Mouse (Mus musculus): ENCODE results near the gene Ogfod3. TPM values are rescaled to one million over a fixed set of nuclear protein-coding genes. Genes with fewer than 3 reads are reported as not detected.

Gene Ogfod3
- polyA plus RNA-seq, 1 experiment from 2014 or later: 16.7 TPM

DNA sequence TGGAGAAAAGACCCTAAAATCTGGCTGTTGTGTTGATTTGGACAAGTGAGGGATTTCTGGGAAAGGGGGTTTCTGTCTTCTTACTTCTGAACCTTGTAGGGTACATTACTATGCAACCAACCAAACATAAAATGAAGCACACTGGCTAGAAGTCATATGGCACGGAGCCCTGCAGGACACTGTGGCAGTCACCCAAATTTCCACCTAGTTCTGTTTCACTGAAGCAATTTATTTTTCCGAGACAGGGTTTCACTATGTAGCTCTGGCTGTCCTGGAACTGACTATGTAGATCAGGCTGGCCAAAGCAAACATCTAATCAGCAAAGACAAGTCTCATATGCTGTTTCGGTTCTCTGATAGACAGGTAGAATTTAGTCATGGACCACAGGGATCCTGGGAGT, 14.8 kb downstream of the Ogfod3 start:
- Histone ChIP-seq H3K9ac (replicated peaks) (no peak overlapping the region), H3K9me3 (no peaks in the 10 kb centered on the region), H3K4me1 (no peaks in the 10 kb centered on the region), H3K27ac (replicated peaks) (no peak overlapping the region), H3K4me3 (no peak overlapping the region), H3K27me3 (no peaks in the 10 kb centered on the region), H3K4me2 (replicated peaks) (no peak overlapping the region), H3K36me3 (0 out of 2 replicates have a peak, but pooled peaks cover 2% of the 10 kb centered on the region)
- no peak for ATAC-seq (replicated peaks)
- WGBS: 89% methylated on average over 3 of the region's 3 CpGs

DNA sequence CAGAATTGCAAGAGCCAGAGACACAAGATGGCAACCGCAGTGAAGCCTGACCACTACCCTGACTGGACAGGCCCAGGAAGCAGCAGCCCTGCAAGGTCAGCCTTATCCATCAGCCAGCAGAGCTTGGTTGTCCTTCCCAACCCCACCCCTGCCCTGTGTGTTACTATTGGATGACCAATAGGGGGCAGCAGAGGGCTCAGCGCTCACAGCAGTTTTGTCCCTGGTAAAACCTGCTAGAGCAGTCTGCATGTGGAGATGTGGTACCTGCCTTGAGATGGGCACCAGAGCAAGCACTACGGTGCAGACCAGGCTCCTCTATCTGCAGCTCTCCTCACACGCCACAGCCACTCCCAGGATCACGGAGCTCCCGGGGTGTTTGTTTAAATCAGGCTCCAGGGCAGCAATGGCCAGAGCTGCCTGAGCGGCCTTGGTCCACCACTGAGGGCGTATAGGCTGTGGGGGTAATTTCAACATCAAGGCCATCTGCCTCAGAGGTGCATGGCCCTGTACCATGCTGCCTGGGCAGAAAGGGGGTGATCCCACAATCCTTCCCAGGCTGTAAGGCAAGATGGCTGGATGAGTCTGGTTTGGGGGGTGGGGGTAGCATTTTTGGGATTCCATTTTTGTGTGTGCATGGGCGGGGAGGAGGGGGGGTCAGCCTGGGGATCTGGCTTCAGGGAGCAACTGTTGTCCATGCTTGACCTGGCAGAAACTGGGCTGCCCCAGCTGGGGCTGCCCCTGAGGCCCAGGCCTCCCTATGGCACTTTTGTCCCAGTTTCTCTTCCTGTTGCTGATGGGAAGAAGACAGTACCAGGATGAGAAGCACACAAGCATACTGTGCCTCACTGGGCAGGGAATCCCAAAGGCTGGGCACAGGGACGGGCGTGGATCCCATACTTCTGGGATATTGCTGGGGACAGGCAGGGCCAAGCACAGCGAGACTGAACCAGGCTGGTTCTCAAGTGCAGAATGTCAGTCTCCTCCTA, 27.9 kb downstream of the Ogfod3 start:
- no peak overlapping the region for H3K9ac ChIP-seq (replicated peaks)
- WGBS: 56% methylated on average over 12 of the region's 12 CpGs
- no peaks in the 10 kb centered on the region for H3K27me3 ChIP-seq
- no peaks in the 10 kb centered on the region for H3K36me3 ChIP-seq
- H3K4me3 ChIP-seq: no peak overlapping the region
- no peak overlapping the region for H3K27ac ChIP-seq (replicated peaks)
- ATAC-seq (replicated peaks): 0 out of 2 replicates have a peak, but pooled peaks have one; percentile 38
- no peak overlapping the region for H3K4me2 ChIP-seq (replicated peaks)
- H3K4me1 ChIP-seq: peaks cover 3% of the 10 kb centered on the region; the same call in 1 of the 2 replicates
- H3K9me3 ChIP-seq: no peaks in the 10 kb centered on the region

DNA sequence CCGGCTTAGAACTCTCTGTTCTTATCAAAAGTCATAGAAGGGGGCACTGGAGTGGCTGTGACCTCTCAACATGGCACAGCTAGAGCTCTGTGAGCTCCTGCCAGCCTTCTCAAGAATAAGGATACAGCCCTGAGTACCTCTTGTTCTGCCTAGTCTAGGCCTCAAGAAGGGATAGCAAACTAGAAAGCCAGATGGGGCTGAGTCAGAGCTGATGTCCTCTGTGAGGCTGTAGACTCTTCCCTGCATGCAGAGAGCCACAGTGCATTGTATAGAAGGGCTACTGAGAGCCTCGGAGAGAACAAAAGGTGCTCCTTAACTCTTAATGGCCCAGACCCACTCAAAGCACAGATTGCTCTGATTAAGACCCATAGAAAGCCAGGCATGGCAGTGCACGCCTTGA, 30.3 kb downstream of the Ogfod3 start:
- H3K4me2 ChIP-seq (replicated peaks): no peak overlapping the region
- no peak overlapping the region for H3K9ac ChIP-seq (replicated peaks)
- H3K4me1 ChIP-seq: peaks cover 3% of the 10 kb centered on the region; the same call in 1 of the 2 replicates
- no peak overlapping the region for H3K27ac ChIP-seq (replicated peaks)
- H3K9me3 ChIP-seq: no peaks in the 10 kb centered on the region
- H3K27me3 ChIP-seq: no peaks in the 10 kb centered on the region
- H3K36me3 ChIP-seq: no peaks in the 10 kb centered on the region
- no peak for ATAC-seq (replicated peaks)
- H3K4me3 ChIP-seq: no peak overlapping the region
- WGBS: 34% methylated on average over 3 of the region's 3 CpGs

DNA sequence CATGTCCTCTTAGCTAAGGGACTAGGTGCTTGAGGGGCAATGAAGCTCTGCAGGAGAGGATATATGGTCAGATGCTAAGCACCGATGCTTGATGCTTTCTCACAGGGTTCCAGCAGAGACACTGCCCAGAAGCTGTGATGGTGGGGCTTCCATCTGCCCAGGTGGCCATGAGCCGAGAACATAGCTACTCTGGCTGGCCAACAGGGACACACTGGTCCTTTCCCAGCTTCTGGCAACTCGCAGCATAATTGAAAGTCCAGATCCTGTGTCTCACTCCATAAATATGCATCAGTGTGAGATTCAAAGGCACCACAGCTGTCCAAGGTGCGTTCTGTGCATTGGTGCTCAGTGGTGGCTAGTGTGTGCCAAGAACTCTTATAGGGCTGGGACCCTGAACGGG, 31.3 kb downstream of the Ogfod3 start:
- no peak overlapping the region for H3K4me2 ChIP-seq (replicated peaks)
- ATAC-seq (replicated peaks): no peak
- 80% methylated on average over 5 of the region's 5 CpGs for WGBS

DNA sequence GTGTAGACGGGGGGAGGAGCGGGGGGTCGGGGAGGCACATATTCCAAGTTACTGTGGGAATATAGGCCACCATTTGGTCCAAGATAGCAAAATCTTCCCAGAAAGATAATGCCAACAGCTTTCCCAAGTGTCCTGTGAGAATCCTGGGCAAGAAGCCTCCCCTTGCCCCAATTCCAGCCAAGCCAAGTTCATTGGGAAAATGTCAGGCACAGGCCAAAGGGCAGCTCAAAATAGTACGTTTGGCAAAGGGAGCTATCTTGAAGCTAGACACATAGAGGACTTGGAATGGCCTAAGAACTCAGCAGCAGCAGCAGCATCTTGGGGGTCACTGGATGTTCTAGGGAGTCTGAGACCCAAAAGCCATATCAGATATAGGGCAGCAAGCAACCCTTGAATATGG, 40.8 kb downstream of the Ogfod3 start:
- H3K9ac ChIP-seq (replicated peaks): no peak overlapping the region
- H3K9me3 ChIP-seq: no peaks in the 10 kb centered on the region
- no peak overlapping the region for H3K4me2 ChIP-seq (replicated peaks)
- 89% methylated on average over 4 of the region's 4 CpGs for WGBS
- H3K36me3 ChIP-seq: no peaks in the 10 kb centered on the region
- no peaks in the 10 kb centered on the region for H3K4me1 ChIP-seq
- H3K27me3 ChIP-seq: no peaks in the 10 kb centered on the region
- H3K4me3 ChIP-seq: no peak overlapping the region
- H3K27ac ChIP-seq (replicated peaks): no peak overlapping the region
- ATAC-seq (replicated peaks): no peak

More for the DNA sequence above, 31.3 kb downstream of the Ogfod3 start:
- no peaks in the 10 kb centered on the region for H3K27me3 ChIP-seq
- H3K9me3 ChIP-seq: no peaks in the 10 kb centered on the region
- H3K36me3 ChIP-seq: no peaks in the 10 kb centered on the region
- H3K9ac ChIP-seq (replicated peaks): no peak overlapping the region
- H3K4me3 ChIP-seq: no peak overlapping the region
- H3K27ac ChIP-seq (replicated peaks): no peak overlapping the region
- H3K4me1 ChIP-seq: peaks cover 3% of the 10 kb centered on the region; the same call in 1 of the 2 replicates

DNA sequence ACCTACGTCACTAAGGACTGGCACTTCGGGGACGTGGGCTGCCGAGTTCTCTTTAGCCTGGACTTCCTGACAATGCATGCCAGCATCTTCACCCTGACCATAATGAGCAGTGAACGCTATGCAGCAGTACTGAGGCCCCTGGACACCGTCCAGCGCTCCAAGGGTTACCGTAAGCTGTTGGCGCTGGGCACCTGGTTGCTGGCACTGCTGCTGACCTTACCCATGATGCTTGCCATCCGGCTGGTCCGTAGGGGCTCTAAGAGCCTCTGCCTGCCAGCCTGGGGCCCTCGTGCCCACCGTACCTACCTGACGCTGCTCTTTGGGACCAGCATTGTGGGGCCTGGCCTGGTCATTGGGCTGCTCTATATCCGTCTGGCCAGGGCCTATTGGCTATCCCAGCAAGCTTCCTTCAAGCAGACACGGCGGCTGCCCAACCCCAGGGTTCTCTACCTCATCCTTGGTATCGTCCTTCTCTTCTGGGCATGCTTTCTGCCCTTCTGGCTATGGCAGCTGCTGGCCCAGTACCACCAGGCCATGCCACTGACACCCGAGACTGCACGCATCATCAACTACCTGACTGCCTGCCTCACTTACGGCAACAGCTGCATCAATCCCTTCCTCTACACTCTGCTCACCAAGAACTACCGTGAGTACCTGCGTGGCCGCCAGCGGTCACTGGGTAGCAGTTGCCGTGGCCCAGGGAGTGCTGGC, 43.7 kb downstream of the Ogfod3 start:
- H3K9ac ChIP-seq (replicated peaks): no peak overlapping the region
- no peak overlapping the region for H3K4me3 ChIP-seq
- no peak overlapping the region for H3K4me2 ChIP-seq (replicated peaks)
- ATAC-seq (replicated peaks): no peak
- no peak overlapping the region for H3K27ac ChIP-seq (replicated peaks)
- WGBS: 93% methylated on average over 26 of the region's 26 CpGs
- no peaks in the 10 kb centered on the region for H3K9me3 ChIP-seq
- H3K4me1 ChIP-seq: peaks cover 7% of the 10 kb centered on the region
- no peaks in the 10 kb centered on the region for H3K36me3 ChIP-seq
- peaks cover 21% of the 10 kb centered on the region for H3K27me3 ChIP-seq

DNA sequence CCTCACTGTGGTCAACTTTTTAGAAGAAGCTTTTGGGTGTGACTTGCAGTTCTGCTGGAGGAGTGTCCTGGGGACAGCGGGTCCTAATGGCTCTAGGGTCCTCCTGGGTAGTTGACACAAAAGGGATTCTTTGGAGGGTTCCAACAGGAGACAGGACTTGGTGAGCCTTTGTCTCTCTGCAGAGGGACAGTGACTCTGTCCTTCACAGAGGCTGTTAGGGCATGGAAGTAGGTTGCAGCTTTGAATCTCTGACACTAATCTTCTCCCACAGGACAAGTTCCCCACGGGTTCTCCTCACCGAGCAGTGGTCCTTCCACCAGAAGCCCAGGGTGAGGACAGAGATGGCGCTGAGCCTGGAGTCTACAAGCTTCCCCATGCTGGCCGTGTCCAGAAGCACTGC, 44.5 kb downstream of the Ogfod3 start, which contains the start of gene Uts2r:
Gene Uts2r (plus strand): TSS at position 301 of the 400 bp plus-strand sequence.
- WGBS: 90% methylated on average over 5 of the region's 5 CpGs

DNA sequence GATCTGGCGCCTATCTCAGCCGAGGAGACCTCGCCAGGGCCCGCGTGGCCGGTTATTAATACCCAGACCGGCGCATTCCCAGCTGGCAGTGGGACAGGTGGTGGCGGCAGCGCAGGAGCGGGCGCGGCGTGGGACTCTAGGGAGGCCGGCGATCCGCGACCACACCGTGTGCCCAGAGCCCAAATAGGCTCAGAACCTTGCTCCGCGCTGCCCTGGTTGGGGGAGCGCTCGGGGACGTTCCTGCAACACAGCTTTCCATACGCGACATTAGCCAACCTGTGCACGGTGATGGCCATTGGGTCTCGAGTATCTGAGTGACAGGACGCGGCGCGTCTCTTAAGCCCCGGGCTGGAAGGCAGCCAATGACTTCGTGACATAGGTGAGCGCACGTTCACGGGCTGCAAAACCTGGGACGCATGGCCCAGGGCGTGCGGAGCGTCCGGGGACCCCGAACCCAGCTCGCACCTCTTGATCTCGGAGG, 48.1 kb downstream of the Ogfod3 start:
- under 1% methylated on average over 45 of the region's 45 CpGs for WGBS
- peaks cover 30% of the 10 kb centered on the region for H3K27me3 ChIP-seq
- H3K4me2 ChIP-seq (replicated peaks): peak overlapping the region; percentile 59
- ATAC-seq (replicated peaks): no peak
- no peaks in the 10 kb centered on the region for H3K36me3 ChIP-seq
- H3K27ac ChIP-seq (replicated peaks): no peak overlapping the region
- H3K4me1 ChIP-seq: peaks cover 7% of the 10 kb centered on the region
- H3K9me3 ChIP-seq: no peaks in the 10 kb centered on the region
- peak overlapping the region; percentile 27; the same call in 1 of the 2 replicates for H3K9ac ChIP-seq (replicated peaks)
- peak overlapping the region; percentile 36 for H3K4me3 ChIP-seq

More for the DNA sequence above, 44.5 kb downstream of the Ogfod3 start, which contains the start of gene Uts2r:
- no peak within 1 kb of the TSS for H3K27ac ChIP-seq (replicated peaks)
- no peak for ATAC-seq (replicated peaks)
- H3K4me2 ChIP-seq (replicated peaks): no peak within 1 kb of the TSS
- no peaks in the 10 kb centered on the region for H3K9me3 ChIP-seq
- H3K9ac ChIP-seq (replicated peaks): no peak within 1 kb of the TSS
- H3K4me3 ChIP-seq: no peak within 1 kb of the TSS
- no peaks in the 10 kb centered on the region for H3K36me3 ChIP-seq
- H3K27me3 ChIP-seq: peaks cover 29% of the 10 kb centered on the region
- H3K4me1 ChIP-seq: peaks cover 7% of the 10 kb centered on the region

DNA sequence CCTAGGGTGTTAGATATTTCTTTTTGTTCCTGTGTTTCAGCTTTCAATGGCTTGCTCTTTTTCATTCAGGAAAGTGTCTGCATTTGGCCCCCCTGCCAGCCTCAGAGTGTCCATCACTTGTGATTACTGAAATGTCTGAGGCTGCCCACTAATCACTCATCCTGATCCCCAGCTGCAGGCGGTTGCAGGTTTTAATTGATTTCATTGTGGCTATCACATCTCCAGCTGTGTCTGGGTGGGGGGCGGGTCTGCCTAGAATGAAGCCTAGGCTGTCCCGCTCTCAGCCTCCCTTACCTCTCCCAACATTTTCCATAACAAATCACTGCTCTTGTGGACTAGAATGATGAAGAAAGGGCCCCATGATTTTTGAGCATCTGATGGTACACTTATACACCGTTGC, 50.3 kb downstream of the Ogfod3 start:
- Histone ChIP-seq H3K36me3 (no peaks in the 10 kb centered on the region), H3K4me1 (peaks cover 7% of the 10 kb centered on the region), H3K27me3 (peaks cover 30% of the 10 kb centered on the region), H3K9me3 (no peaks in the 10 kb centered on the region), H3K4me2 (replicated peaks) (no peak overlapping the region), H3K4me3 (no peak overlapping the region), H3K9ac (replicated peaks) (no peak overlapping the region), H3K27ac (replicated peaks) (no peak overlapping the region)
- no peak for ATAC-seq (replicated peaks)
- 13% methylated on average over 4 of the region's 4 CpGs for WGBS

DNA sequence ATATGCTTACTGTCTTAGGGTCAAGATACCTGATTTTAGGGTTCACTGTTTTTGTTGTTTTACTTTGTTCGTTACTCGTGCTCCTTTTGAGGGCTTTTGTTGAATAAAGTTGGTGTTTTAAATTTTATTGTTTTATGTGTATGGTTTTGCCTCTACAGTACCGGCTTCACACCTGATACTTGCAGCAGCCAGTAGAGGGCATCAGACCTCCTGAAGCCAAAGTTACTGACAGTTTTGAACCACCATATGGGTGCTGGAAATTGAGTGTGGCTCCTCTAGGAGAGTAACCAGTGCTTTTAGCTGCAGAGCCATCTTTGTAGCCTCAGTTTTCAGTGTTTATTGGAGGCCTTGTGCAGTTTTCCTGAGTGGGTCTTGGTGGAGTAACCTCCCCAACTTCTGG, 56.3 kb downstream of the Ogfod3 start:
- Histone ChIP-seq H3K4me1 (no peaks in the 10 kb centered on the region), H3K4me3 (no peak overlapping the region), H3K27me3 (no peaks in the 10 kb centered on the region), H3K27ac (replicated peaks) (no peak overlapping the region), H3K9me3 (no peaks in the 10 kb centered on the region), H3K4me2 (replicated peaks) (no peak overlapping the region), H3K9ac (replicated peaks) (no peak overlapping the region), H3K36me3 (no peaks in the 10 kb centered on the region)
- no peak for ATAC-seq (replicated peaks)
- 89% methylated on average over 3 of the region's 3 CpGs for WGBS

DNA sequence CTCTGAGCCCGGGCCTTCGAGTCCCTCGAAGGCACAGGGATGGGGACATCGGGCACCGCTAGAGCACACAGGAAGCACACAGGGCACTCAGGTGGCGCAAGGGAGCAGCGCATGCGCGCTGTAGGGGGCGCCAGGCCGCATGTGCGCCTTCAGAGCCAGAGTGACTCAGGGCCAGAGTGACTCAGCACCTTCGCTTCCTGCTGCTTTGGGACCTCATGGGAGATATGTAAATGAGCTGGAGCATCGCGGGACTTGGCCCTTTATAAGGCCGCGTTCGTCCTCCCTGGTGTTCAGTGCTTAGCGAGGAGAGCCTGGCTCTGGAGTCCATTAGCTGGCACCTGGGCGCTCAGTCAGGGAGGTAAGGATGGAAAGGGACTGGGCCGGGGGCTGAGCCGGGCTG, 58.6 kb downstream of the Ogfod3 start, which contains the start of gene Tex19.1:
Gene Tex19.1 (plus strand): TSS at position 279 of the 400 bp plus-strand sequence.
- WGBS: 89% methylated on average over 22 of the region's 22 CpGs
- Histone ChIP-seq H3K27me3 (no peaks in the 10 kb centered on the region), H3K27ac (replicated peaks) (no peak within 1 kb of the TSS)

More for the DNA sequence above, 58.6 kb downstream of the Ogfod3 start, which contains the start of gene Tex19.1:
- H3K9ac ChIP-seq (replicated peaks): no peak within 1 kb of the TSS
- no peak for ATAC-seq (replicated peaks)
- H3K4me1 ChIP-seq: no peaks in the 10 kb centered on the region
- no peak within 1 kb of the TSS for H3K4me2 ChIP-seq (replicated peaks)
- H3K4me3 ChIP-seq: no peak within 1 kb of the TSS
- H3K9me3 ChIP-seq: no peaks in the 10 kb centered on the region
- H3K36me3 ChIP-seq: no peaks in the 10 kb centered on the region

All from forebrain, embryonic 15.5 days (tissue).